Mouse (Mus musculus) heart, adult 8-10 months (tissue): ENCODE results near the gene Swi5. TPM values are rescaled to one million over a fixed set of nuclear protein-coding genes. Genes with fewer than 3 reads are reported as not detected.

Source experiments
- DNase-seq: peaks from one replicate; pipeline ENCODE4 v3.0.0; 2022; ENCODE audit warnings: low spot score
- total RNA-seq, 4 experiments: library from RNA; stranded (reverse); gene quantifications; 2 replicates each; pipeline ENCODE4 v1.2.4; 2022

The Swi5 gene
- 100 to 1,000 TPM; 221 to 257 (median 231) TPM for total RNA-seq

- DNase-seq, result peak; percentile 94
These were observed at the start of gene Swi5 for GRCm38 (mm10) chr2:32287923-32288367. TSS of gene Swi5 (minus strand) at chr2:32288075.

DNA sequence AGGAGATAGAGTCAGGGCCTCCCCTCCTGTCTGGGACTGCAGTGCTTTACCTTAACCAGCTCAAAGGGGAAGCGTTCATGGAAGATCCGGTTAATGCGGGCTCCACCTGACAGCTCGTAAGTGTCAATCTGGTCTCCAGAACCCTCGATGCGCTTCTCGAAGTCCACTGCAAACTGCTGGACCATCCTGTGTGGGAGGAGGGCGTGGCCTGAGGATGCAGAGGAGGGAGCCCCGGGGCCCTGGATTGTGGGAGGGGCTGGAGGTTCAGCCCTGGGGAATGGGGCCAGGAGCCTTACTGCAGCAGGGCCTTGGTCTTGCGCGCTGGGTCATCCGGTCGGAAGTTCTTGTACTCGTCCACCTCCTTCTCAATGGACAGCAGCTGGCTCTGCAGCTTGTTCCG is 48.0 kb upstream of the Swi5 start:
- DNase-seq, result no peak

GRCm38 (mm10) chr2:32332159-32332558 is 44.3 kb upstream of the Swi5 start:
- no peak for DNase-seq

DNA sequence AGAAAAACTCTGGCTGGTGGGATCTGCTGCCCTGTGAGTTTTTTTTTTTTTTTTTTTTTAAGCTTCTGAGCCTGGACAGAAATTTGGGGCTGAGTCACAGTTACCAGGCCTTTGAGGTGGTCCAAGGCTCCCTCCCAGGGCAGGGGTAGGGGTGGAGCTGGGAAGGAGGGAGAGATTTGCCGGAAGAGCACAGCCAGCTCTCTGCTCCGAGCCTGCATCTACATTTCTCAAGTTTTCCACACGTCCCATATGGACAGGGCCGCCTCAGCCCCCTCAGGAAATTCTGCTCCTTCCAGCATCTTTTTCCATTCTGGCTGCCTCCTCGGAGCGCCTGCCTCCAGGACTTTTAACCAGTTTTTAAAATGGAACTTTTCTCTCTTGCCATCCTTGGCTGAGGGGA is 41.7 kb upstream of the Swi5 start:
- DNase-seq, result no peak

GRCm38 (mm10) chr2:32328911-32329460 is 41.1 kb upstream of the Swi5 start:
- no peak for DNase-seq

- DNase-seq, result no peak
These were observed 39.3 kb upstream of the Swi5 start for GRCm38 (mm10) chr2:32327200-32327599.

DNA sequence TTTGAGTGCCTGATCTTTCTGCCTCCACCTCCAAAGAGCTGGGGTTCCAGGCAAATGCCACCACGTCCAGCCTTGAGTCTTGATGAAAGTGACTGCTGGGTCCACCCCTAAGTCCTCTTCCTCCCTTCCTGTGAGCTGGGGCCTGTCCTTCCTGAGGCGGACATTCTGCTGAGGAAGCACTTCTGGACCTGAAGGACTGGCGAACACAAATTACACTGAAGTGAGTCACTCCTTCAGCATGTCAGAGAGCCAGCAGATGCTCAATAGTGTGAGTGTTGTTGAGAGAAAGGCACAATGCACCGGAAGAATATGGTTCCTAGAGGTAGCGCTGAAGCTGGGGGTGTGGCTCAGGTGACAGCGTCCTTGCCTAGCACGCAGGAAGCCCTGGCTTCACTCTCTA is 37.5 kb upstream of the Swi5 start:
- no peak for DNase-seq

DNA sequence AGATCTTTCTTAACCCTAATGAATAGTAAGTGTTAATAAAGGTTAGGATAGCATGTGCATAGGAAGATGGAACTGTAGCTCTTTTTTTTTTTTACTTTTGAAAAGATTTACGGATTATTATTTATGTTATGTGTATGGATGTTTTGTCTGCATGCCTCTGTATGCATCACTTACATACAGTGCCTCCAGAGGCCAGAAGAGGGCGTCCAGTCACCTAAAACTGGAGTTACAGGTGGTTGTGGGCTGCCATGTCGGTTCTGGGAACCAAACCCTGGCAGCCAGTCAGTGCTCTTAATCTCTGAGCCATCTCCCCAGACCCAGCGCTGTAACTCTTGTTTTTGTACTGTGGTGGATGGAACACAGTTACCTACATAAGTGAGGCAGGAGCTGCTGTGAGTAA is 36.4 kb upstream of the Swi5 start:
- DNase-seq, result no peak

- DNase-seq, result no peak
These were observed 35.2 kb upstream of the Swi5 start for GRCm38 (mm10) chr2:32322754-32323741.

- DNase-seq, result no peak
These were observed 33.9 kb upstream of the Swi5 start for GRCm38 (mm10) chr2:32321591-32322298.

DNA sequence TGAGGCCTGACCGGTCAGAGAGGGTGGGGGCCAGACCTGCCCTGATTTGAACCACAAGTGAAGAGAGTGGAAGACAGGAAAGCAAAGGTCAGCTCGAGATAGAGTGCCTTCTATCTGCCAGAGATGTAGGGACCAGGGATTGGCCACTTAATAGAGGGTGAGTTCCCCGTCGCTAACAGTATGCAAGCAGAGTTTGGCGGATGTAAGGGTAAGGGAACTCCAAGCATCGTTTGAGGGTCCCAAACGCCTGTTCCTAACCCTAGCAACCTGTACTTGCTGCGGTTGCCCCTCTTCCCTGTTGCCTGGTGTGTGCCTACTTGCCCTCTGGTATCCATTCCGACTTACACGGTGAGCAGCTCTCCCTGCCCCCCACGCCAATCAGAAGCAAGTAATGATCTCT is 32.8 kb upstream of the Swi5 start:
- DNase-seq, result no peak

DNA sequence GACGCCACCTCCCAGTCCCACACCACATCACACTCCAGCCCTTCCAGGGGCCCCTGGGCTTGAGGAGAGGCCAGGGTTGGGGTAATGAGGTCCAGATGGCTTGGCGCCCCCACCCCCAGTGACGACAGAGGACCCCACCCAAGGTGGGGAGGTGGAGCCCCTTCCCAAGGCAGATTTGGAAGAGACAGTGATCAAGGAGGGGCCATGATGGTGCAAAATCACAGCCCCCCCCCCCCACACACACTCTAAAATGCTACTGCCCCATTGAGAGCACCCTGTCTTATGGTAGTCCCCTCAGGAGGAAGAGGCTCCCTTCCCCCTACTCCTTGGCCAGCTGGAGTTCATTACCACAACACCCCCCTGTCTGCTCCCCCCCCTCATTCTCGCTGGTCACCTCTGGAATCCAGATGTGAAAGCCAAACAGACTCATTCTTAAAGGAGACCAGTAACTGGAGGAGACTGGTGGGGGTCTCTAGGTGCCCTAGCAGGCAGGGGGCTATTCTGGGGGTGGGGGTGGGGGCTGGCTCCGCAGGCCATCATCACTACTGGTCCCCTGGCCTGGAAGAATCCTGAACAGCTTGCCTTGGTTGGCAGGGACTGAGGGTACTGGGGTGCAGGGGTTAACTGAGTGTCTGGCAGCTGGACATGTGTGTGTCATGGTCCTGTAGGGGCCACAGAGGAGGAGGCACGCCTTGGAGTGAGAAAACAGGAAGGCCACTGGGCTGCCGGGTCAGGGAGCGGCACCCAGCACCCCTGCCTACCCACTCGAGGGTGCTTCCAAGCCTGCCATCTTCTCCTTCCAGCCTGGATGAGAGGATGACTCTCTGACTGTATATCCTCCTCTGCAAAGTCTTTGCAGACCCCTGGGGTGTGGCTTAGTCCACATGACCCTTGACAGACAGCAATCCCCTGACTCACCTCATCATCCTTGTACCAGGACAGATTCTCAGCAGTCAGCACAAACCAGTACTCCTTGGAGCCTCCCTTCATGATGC is 32.0 kb upstream of the Swi5 start:
- no peak for DNase-seq

DNA sequence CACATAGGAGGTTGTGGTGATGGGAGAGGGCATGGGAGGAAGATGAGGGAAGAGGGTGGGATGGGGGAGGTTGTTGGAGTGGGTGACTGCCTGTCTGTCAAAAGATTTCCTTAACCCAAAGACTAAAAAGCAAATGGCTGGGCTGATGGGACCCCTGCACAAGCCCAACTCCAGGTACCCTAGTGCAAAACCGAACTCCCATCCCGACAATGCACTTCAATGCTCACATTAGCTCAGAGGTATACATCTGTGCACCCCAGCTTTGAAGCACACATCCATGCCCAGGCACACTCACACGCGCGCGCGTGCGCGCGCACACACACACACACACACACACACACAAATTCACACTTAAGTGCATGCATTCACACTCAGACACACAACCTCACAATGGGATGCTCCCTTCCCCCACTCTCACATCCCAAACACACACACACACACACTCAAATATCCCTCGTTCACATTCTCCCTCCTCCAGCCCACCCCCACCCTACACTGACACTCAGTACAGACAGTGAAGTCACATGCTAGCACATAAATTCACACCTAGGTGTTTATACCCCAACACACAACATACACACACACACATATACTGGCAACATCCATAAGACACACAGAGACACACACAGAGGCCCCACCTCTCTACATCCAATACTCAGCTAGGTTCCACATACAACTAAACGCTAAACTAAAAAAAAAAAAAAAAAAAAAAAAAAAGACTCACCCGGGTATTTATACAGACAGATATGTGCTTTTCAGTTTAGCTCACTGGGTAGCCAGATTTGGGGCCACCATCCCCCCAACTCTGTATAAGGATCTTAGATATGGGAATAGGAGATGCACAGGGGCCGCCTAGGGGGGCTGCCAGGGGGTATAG is 31.1 kb upstream of the Swi5 start:
- DNase-seq, result no peak

DNA sequence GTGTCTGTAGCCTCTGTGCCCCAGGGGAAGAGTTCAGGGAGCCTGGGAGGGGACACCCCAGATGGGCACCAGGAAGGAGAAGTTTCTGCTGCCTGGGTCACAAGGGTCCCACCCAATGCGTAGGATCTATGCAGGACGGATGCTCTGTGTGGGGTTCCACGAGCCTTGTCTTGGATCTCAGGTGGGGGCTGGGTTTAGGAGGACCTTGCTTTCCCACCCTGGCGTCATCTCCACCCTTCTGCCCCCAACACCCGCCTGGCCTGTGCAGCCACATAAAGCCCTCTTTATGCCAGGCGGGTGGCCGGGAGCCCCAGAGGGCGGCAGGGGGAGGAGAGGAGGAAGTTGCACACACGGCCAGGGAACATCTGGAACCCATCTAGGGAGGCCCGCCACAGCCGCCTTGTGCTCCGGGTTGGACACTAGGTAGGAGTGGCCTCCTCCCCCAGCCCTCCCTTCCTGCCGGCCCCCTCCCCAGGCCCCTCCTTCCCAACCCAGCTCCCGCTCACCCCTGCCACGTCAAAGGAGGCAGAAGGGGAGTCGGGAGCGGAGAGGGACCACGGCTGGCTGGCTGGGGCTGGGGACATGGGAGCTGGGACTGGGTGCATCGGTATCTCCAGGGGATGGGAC is 30.0 kb upstream of the Swi5 start:
- DNase-seq, result peak; percentile 63

- DNase-seq, result no peak
These were observed 29.2 kb upstream of the Swi5 start for GRCm38 (mm10) chr2:32316887-32317656.

- peak; percentile 28 for DNase-seq
These were observed 27.9 kb upstream of the Swi5 start for GRCm38 (mm10) chr2:32315751-32316150.

DNA sequence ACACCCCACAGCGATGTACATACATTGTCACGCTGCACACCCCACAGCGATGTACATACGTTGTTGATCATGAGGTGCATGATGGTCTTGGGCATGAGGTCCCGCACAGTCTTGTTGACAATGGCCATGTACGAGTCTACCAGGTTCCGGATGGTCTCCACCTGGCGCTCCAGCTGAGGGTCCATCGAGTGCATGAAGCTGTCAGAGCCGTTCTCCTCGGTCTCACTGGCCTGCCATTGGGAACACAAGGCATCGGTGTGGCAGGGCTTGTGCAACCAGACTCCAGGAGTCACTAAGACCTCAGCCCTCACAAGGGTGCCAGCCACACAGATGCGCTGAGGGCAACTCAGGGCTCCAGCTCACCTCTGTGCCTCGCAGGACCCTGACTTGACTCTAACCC is 27.0 kb upstream of the Swi5 start:
- no peak for DNase-seq

DNA sequence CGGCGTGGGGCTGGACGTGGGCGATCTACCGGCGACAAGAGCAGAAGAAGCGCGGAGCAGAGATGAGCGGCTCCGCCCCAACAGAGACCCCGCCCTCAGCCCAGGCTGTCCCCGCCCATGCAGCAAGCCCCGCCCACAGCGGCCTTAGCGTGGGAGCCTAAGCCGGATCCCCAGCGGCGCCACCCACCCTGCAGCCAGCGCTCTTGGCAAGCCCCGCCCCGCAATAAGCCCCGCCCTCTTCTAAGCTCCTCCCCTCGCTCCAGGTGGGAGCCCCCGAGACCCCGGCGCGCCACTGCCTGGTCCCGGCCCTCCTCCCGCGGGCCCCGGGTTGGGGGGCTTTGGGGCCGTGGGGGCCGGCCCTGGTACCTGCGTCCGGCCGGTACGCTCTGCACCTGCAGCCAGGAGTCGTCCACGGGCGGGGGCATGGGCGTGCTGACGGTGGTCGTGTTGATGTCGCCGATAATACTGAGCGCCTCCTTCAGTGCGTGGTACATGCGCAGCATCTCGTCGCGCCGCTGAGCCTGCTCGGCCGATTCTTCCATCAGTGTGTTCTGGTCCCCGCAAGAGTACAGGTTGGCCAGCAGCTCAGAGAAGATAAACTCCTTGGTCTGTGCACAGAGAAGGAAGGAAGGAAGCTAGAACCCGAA is 24.6 kb upstream of the Swi5 start:
- no peak for DNase-seq
